Mouse (Mus musculus) neural tube, embryonic 13.5 days (tissue): ENCODE data around the gene Ppp1r8. TPM values are rescaled to one million over a fixed set of nuclear protein-coding genes. Genes with fewer than 3 reads are reported as not detected.
A peak's percentile ranks its signal among the peaks of the same experiment; 100 is the strongest.

Source experiments
- ATAC-seq: fragments of 200-750 bp; cut with Nextera tagmentation; 2 replicates; pipeline ENCODE4 v1.8.0; 2017; ENCODE audit warnings: low read depth, mild to moderate bottlenecking, moderate TSS enrichment, moderate library complexity
- H3K27ac ChIP-seq: fragments of 300-500 bp; sonication (generic); replicated peaks from 2 replicates; pipeline ENCODE4 v1.5.1; 2015; ENCODE audit warnings: moderate library complexity, mild to moderate bottlenecking, inconsistent platforms
- H3K27me3 ChIP-seq: fragments of 300-500 bp; sonication (generic); 2 replicates; pipeline ENCODE4 v1.6.1; 2015; ENCODE audit warnings: mild to moderate bottlenecking, inconsistent platforms
- H3K36me3 ChIP-seq: fragments of 300-500 bp; sonication (generic); 2 replicates; pipeline ENCODE4 v1.6.1; 2015; ENCODE audit warnings: mild to moderate bottlenecking, inconsistent platforms
- H3K4me1 ChIP-seq: fragments of 300-500 bp; sonication (generic); replicated peaks from 2 replicates; pipeline ENCODE4 v1.6.1; 2015; ENCODE audit warnings: inconsistent platforms
- H3K4me2 ChIP-seq: fragments of 300-500 bp; sonication (generic); 2 replicates; pipeline ENCODE4 v1.6.1; 2015; ENCODE audit warnings: inconsistent platforms, mild to moderate bottlenecking, moderate library complexity
- H3K4me3 ChIP-seq: fragments of 300-500 bp; sonication (generic); 2 replicates; pipeline ENCODE4 v1.5.1; 2015; ENCODE audit warnings: mild to moderate bottlenecking, inconsistent platforms
- H3K9ac ChIP-seq: fragments of 300-500 bp; sonication (generic); 2 replicates; pipeline ENCODE4 v1.6.1; 2015; ENCODE audit warnings: moderate library complexity, mild to moderate bottlenecking, inconsistent platforms
- H3K9me3 ChIP-seq: fragments of 300-500 bp; sonication (generic); 2 replicates; pipeline ENCODE4 v1.6.1; 2016; ENCODE audit warnings: inconsistent platforms
- WGBS: fragments of 180-500 bp; shearing (Covaris S2); methylation state at CpG from one replicate; pipeline ENCODE4 v1.1.7; 2015; 5-methylcytosine and 5-hydroxymethylcytosine counted together
- polyA plus RNA-seq: library from polyadenylated mRNA; unstranded; fragments of >200 nt; fragmentation: Nextera tagmentation; extraction: Ambion mirVana; gene quantifications from 2 replicates; pipeline ENCODE4 v1.2.1, GENCODE M21; 2015

The Ppp1r8 gene
- polyA plus RNA-seq, 1 experiment from 2014 or later, result 44.8 TPM

DNA sequence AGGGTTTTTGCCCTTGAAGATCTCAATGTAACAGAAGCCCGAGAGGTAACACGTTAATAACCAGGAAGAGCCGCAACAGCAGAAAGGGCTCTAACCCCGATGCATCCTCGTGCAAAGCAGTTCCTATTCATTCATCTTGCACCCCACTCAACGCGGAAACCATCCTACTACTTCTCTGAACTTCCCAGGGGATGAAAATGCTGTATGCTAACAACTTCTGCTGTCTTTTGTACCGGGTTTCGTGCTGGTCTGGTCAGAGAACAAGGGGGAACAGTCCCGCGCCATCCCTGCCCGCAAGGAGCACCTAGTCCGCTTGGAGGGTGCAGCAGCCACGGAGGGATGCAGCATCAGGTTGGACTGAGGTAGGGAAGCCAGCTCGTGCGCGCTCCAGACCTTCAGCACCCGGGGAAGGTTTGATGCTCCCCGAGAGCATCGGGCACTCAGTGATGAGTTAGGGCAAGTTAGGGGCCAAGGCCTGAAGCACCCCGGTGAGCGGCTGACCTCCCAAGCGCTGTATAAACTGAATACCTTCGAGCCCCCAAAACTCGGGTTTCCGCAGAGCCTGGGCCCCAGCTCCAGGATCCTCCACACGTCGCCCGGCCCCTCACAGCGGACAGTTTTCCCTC is 575 bp downstream of the Ppp1r8 start:
- peak overlapping the region; percentile 79 for H3K27ac ChIP-seq

DNA sequence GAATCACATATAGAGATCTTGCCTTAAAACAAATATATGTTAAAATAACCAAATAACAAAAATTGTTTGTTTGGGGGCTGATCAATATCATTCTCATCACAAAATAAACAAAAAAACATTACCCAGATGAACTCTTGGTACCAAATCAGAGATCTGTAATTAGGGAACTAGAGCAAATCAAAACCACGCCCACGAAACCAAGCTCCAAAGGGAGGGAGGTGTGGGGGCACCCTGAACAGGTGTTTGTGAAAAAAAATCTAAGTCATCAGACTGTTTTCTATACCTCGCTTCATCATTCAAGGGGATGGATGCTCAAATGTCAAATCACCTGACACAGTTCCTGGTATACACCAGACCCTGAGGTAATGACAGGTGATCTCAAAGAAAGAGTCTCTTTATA is 1.5 kb downstream of the Ppp1r8 start:
- Histone ChIP-seq H3K36me3 (peaks cover 41% of the 10 kb centered on the region), H3K27me3 (no peaks in the 10 kb centered on the region), H3K4me1 (peaks cover 19% of the 10 kb centered on the region), H3K27ac (peak overlapping the region; percentile 79; the same call in 1 of the 2 replicates), H3K4me3 (peak overlapping the region; percentile 89), H3K9me3 (no peaks in the 10 kb centered on the region), H3K4me2 (peak overlapping the region; percentile 65), H3K9ac (peak overlapping the region; percentile 95)
- 92% methylated on average over 3 of the region's 3 CpGs for WGBS
- ATAC-seq, result no peak

More for the DNA sequence above, 575 bp downstream of the Ppp1r8 start:
- Histone ChIP-seq H3K36me3 (peaks cover 35% of the 10 kb centered on the region), H3K27me3 (no peaks in the 10 kb centered on the region), H3K4me2 (peak overlapping the region; percentile 65), H3K9me3 (no peaks in the 10 kb centered on the region), H3K9ac (peak overlapping the region; percentile 95), H3K4me1 (peaks cover 19% of the 10 kb centered on the region), H3K4me3 (peak overlapping the region; percentile 89)
- WGBS, result under 1% methylated on average over 30 of the region's 30 CpGs
- peak; percentile 59 for ATAC-seq

DNA sequence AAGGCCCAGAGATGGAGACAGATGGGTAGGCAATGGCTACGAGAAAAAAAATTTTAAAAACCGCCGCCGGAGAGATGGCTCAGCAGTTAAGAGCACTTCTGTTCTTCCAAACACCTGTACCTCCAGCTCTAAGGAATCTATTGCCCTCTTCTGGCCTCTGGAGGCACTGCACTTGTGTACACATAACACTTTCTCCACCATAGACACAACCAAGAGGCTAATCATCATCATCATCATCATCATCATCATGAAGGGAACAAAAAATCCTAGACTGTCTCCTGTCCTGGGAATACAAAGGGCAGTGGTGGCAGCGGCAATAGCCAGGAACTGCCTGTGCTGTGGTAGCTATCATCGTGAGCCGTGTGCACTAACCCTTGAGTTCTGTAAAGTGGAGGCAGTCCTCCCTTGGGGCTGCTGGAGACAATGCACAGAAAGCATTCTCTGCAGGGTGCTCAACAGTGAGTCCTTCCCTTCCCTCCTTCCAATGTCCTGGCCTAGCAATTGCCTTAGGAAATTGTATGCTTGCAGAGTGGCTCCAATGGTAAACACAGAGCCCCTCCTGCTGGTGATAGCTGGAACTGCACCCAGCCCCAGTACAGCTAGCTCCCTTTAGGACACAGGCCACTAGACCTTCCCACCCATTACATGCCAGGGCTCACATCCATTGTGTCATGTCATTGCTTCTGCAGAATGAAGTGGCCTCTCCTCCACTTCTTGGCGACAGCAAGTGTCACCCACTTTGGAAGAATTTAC is 19.2 kb downstream of the Ppp1r8 start:
- H3K27me3 ChIP-seq, result no peaks in the 10 kb centered on the region
- no peak overlapping the region for H3K4me3 ChIP-seq
- H3K4me2 ChIP-seq, result no peak overlapping the region
- ATAC-seq, result no peak
- H3K9me3 ChIP-seq, result peaks cover 14% of the 10 kb centered on the region
- WGBS, result 77% methylated on average over 8 of the region's 8 CpGs
- H3K27ac ChIP-seq, result no peak overlapping the region
- peaks cover 46% of the 10 kb centered on the region for H3K36me3 ChIP-seq
- H3K9ac ChIP-seq, result no peak overlapping the region
- H3K4me1 ChIP-seq, result no peaks in the 10 kb centered on the region

DNA sequence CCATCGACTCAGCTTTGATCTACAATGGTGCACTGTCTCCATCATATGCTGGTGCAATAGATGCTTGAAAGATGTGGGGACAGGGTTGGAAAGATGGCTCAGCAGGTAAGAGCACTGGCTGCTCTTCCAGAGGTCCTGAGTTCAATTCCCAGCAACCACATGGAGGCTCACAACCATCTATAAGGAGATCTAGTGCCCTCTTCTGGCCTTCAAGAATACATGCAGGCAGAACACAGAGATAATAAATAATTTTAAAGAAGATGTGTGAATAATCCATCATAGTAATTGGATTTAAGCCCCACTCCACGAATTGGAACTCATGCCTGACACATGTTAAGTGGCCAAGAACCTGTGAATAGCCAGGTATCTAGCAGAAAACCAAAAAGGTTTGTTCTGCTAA is 24.5 kb downstream of the Ppp1r8 start:
- Histone ChIP-seq H3K4me3 (no peak overlapping the region), H3K27ac (no peak overlapping the region), H3K9me3 (peaks cover 14% of the 10 kb centered on the region), H3K9ac (no peak overlapping the region), H3K27me3 (no peaks in the 10 kb centered on the region), H3K4me2 (no peak overlapping the region), H3K4me1 (no peaks in the 10 kb centered on the region), H3K36me3 (no peaks in the 10 kb centered on the region)
- WGBS, result 55% methylated on average over 2 of the region's 2 CpGs
- ATAC-seq, result no peak

DNA sequence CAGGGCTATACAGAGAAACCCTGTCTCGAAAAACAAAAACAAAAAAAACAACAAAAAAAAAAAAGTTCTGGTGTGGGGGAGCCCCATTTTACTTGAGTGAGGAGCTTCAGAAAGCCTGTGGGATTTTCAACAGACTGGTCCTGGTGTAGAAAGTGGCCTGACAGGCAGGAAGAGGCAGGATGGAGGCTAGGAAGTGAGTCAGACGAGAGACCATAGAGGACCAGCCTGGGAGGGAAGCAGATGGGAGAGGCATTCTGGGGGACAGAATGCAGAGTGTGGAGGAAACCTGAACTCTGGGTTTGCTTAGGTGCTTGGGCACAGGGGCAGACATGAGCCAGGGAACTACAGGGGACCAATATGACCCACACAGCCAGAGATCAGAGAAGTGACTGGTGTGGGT is 26.1 kb downstream of the Ppp1r8 start:
- no peaks in the 10 kb centered on the region for H3K4me1 ChIP-seq

DNA sequence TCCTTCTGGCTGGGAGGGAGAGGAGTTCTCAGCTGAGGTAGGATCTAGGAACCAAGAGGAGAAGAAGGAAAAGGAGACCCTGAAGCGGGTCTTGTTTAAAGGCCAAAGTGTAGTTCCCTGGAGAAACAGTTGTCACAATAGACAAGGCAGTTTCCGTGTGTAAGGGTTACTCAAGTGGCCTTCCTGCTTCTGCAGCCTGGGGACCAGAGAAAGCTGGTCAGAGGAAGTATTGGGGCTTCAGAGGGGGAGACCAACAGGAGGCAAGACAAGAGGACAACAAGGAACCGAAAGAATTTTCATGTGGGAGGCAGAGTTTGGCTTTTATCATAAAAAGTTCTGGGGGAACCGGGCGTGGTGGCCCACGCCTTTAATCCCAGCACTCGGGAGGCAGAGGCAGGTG is 26.6 kb downstream of the Ppp1r8 start:
- Histone ChIP-seq H3K4me2 (no peak overlapping the region), H3K4me1 (no peaks in the 10 kb centered on the region), H3K27me3 (no peaks in the 10 kb centered on the region), H3K36me3 (no peaks in the 10 kb centered on the region), H3K27ac (no peak overlapping the region), H3K4me3 (no peak overlapping the region), H3K9me3 (peaks cover 14% of the 10 kb centered on the region), H3K9ac (no peak overlapping the region)
- ATAC-seq, result no peak
- 86% methylated on average over 7 of the region's 7 CpGs for WGBS

More for the DNA sequence above, 26.1 kb downstream of the Ppp1r8 start:
- H3K36me3 ChIP-seq, result no peaks in the 10 kb centered on the region
- no peak for ATAC-seq
- no peak overlapping the region for H3K27ac ChIP-seq
- no peak overlapping the region for H3K4me3 ChIP-seq
- H3K4me2 ChIP-seq, result no peak overlapping the region
- 58% methylated on average over 2 of the region's 2 CpGs for WGBS
- H3K9ac ChIP-seq, result no peak overlapping the region
- peaks cover 14% of the 10 kb centered on the region for H3K9me3 ChIP-seq
- no peaks in the 10 kb centered on the region for H3K27me3 ChIP-seq

DNA sequence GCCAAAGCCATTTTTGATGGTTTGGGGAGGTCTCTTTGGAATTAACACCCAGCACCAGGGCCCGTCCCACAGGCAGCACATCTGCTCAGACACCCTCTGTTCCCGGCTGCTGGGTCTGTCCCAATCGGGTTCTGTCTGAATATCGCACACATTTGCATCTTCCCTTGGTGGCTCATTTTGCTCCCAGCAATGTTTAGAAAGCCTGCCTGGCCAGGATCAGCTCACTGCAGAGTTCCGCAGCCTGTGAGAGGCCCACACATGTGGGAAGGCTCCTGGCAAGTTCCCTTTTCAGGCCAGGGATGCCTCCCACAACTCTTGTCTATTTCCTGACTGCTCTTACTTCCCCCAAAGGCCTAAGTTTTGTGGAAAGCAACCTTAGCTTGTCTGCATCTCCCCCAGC is 33.3 kb downstream of the Ppp1r8 start:
- Histone ChIP-seq H3K4me2 (no peak overlapping the region), H3K9me3 (no peaks in the 10 kb centered on the region), H3K4me1 (no peaks in the 10 kb centered on the region), H3K9ac (no peak overlapping the region), H3K36me3 (no peaks in the 10 kb centered on the region), H3K27me3 (no peaks in the 10 kb centered on the region), H3K4me3 (no peak overlapping the region), H3K27ac (no peak overlapping the region)
- 91% methylated on average over 5 of the region's 5 CpGs for WGBS
- no peak for ATAC-seq

DNA sequence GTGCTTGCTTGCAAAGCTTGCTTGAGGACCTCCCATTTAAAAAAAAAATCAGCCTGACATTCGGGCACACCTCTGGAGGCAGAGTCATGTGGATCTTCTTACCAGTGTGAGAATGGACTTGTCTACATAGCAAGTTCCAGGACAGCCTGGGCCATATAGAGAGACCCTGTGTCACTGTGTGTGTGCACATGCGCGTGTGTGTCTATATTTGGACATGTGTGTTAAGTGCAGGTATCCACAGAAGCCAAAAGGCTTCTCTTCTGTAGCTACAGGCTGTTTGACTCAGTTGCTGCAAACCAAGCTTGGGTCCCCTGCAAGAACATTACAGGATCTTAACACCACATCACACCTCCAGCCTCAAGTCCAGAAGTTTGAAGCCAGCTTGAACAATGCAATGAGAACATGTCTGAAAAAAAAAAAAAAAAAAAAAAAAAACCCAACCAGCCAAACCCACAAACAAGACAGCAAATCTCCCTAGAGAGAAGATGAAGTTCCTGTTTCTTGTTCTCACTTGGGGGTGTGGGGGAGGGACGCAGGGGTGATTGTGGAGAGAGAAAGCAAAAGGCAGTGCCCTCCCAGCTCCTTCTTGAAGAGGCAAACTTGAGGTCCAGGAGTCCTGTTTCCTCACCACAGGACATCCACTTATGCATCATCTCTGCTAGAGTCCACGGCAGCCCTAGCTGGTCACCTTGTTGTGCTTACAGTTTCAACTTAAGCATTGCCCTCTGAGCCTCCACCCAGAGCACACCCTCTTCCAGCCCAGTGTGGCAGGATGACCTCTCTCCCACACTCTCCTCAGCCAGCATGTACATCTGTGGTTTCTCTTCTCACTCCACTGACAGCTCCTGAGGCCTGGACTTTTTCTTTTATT is 35.0 kb downstream of the Ppp1r8 start:
- H3K9me3 ChIP-seq, result no peaks in the 10 kb centered on the region
- no peak overlapping the region for H3K4me3 ChIP-seq
- WGBS, result 69% methylated on average over 5 of the region's 5 CpGs
- ATAC-seq, result no peak
- no peaks in the 10 kb centered on the region for H3K27me3 ChIP-seq
- no peak overlapping the region for H3K27ac ChIP-seq
- H3K4me2 ChIP-seq, result no peak overlapping the region
- H3K9ac ChIP-seq, result no peak overlapping the region
- no peaks in the 10 kb centered on the region for H3K4me1 ChIP-seq
- no peaks in the 10 kb centered on the region for H3K36me3 ChIP-seq

DNA sequence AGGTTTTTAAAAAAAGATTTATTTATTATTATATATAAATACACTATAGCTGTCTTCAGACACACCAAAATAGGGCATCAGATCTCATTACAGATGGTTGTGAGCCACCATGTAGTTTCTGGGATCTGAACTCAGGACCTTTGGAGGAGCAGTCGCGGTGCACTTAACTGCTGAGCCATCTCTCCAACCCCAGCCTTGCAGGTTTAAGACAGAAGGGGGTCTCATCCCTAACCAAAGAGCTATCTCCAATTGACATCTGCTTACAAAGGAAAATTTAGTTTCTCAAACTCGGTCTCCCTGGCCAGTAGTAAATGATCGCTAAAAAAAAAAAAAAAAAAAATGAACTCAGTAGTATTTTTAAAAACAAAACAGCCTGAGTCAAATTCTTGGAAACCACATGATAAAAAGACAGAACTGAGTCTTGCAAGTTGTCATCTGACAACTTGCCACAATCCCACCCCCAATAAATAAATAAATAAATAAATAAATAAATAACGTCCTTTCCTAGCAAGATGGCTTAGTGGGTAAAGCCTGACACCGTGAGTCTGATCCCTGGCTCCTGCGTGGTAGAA is 36.3 kb downstream of the Ppp1r8 start:
- H3K36me3 ChIP-seq, result no peaks in the 10 kb centered on the region
- no peaks in the 10 kb centered on the region for H3K27me3 ChIP-seq
- no peaks in the 10 kb centered on the region for H3K9me3 ChIP-seq
- no peak for ATAC-seq
- H3K4me2 ChIP-seq, result no peak overlapping the region
- no peak overlapping the region for H3K27ac ChIP-seq
- 87% methylated on average over 7 of the region's 7 CpGs for WGBS
- H3K9ac ChIP-seq, result no peak overlapping the region
- H3K4me1 ChIP-seq, result no peaks in the 10 kb centered on the region
- no peak overlapping the region for H3K4me3 ChIP-seq

DNA sequence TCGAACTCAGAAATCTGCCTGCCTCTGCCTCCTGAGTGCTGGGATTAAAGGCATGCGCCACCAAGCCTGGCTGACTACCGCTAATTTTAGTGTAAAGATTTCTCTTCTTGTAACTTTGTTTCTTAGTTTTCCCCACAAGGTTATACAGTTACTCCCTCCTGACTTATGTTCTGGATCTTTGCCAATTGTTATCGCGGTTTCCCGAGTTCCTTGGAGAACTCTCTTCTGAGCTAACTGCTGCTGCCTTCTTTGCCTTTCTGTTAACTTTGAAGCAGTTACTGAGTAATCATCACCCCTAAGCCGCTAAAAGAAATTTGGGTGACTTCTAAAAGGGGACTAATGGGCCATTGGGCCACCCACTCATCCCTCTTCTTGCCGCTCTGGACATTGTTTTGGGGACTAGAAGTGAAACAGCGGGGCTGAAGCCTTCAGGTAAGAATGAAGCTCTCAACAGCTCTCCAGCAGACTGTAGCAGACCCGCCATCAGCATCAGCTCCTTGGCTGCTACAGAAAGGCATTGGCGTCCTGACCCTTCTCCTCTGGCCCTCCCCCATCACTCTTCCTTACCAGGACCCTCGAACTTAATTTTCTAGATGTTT is 37.3 kb downstream of the Ppp1r8 start:
- no peaks in the 10 kb centered on the region for H3K36me3 ChIP-seq
- no peak overlapping the region for H3K4me2 ChIP-seq
- no peaks in the 10 kb centered on the region for H3K4me1 ChIP-seq
- H3K9ac ChIP-seq, result no peak overlapping the region
- WGBS, result 88% methylated on average over 12 of the region's 12 CpGs
- no peak overlapping the region for H3K4me3 ChIP-seq
- H3K9me3 ChIP-seq, result no peaks in the 10 kb centered on the region
- H3K27me3 ChIP-seq, result no peaks in the 10 kb centered on the region
- ATAC-seq, result no peak
- H3K27ac ChIP-seq, result no peak overlapping the region

DNA sequence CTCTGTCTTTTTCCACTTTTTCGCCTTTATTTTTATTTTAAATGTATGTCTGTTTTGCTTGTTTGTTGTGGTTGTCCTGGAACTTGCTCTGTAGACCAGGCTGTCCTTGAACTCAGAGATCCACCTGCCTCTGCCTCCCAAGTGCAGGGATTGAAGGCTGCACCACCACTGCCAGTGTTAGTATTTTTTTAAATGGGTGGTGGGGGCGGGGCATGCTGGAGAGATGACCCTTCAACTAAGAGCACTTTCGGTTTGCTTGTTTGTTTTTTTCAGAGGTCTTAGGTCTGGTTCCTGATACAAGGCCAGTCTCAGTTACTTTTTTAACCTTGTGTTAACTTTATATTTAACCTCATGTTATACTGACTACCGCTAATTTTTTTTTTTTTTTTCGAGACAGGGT is 37.8 kb downstream of the Ppp1r8 start:
- no peak for ATAC-seq
- Histone ChIP-seq H3K27ac (no peak overlapping the region), H3K4me1 (no peaks in the 10 kb centered on the region), H3K27me3 (no peaks in the 10 kb centered on the region), H3K4me3 (no peak overlapping the region), H3K36me3 (no peaks in the 10 kb centered on the region), H3K9ac (no peak overlapping the region), H3K9me3 (no peaks in the 10 kb centered on the region), H3K4me2 (no peak overlapping the region)
- WGBS, result 85% methylated on average over 5 of the region's 5 CpGs
